Mouse (Mus musculus) hematopoietic stem cell, adult 5-6 weeks (primary cell): ENCODE data around the gene Esr1. TPM values are rescaled to one million over a fixed set of nuclear protein-coding genes. Genes with fewer than 3 reads are reported as not detected.
A peak's percentile ranks its signal among the peaks of the same experiment; 100 is the strongest.

ENCODE experiments used
- ATAC-seq, 2 experiments: fragments of 125-278 bp in 1 of 2; replicated peaks in 1 of 2; 2 replicates each; pipeline ENCODE4 v1.8.0; 2016 to 2017; ENCODE audit warnings: inconsistent platforms in 2 of 2, mild to moderate bottlenecking in 2 of 2, moderate number of reproducible peaks in 2 of 2, low read depth in 1 of 2, moderate TSS enrichment in 1 of 2; ENCODE audit not compliant: low FRiP score in 2 of 2, poor library complexity in 2 of 2, severe bottlenecking in 2 of 2, insufficient read depth in 1 of 2, low TSS enrichment in 1 of 2
- total RNA-seq: library from RNA; stranded (forward); fragments of 172-1452, 232-1000 nt; gene quantifications from 2 replicates; pipeline ENCODE4 v1.2.3, GENCODE M21; 2017

Esr1 gene
- total RNA-seq, 1 experiment from 2014 or later: 19.2 TPM

DNA sequence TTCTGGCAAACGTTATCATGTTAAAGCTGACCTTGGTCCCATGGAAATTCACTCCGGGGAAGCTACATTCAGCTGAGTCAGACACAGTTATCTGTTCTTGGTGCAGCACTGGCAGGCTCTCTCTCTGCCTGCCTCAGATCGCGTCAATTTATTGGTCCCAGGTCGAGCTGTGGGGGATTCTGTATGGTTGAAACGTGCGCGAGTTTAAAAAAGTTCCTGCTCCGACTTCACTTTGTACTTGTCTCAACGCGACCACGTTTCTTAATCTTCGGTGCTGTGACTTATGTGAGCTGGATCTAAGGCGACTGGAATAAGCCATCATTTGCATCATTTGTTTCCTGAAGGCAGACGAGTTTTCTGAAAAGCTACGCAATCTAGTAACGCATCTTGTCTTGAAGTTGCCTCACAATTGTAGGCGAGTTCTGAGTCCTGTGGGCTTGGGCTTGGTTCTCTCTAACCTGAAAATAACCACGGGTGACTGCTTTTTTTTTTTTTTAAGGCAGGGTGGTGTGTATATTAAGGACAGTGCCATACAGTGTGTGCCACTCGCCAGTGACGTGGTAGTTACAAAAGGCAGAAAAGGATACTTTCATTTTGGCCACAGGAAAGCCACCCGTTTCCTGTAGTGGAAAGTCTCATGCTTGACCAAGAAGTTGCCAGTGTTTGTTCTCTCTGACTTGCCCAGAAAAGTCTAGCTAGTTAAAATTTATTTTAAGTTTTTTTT is 1.1 kb downstream of the Esr1 start:
- ATAC-seq: peak; percentile 51 to 68

DNA sequence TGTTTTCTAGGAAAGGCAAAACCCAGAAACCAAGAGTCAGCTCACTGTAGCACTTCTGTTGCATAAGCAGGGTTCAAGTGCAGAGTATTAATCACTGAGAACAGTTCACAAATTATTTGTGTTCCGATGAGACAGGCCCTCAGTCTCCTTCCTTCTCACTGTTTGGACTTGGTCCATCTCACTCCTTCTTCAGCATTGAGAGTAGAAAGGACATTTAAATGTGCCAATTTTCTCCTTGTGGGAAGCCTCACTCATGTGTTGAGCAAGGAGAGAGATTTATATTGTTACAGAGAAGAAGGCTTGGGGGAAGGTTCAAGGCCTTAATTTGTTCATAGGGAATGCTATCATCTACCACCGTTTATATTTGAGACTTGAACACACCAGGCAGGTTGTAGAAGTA is 6.6 kb downstream of the Esr1 start:
- no peak for ATAC-seq

DNA sequence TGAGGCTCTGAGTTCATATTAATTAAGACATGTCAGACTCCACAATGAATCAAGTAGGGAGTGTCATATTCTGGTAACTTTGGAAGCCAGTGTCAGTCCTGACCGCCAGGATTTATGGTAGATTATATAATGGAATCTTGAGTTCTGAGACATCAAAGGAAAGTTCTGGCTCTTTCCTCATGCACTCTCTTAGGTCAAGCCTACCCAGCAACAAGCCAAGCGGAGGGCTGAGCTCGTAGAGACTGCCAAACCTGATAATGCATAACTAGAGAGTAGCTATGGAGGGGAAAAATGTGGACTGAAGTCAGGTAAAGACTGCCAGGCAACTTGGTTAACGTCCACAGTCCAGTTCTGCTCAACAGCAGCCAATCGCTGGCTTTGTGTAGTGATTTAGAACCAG is 7.3 kb downstream of the Esr1 start:
- ATAC-seq: 0 out of 4 replicates have a peak, but pooled peaks of 1 of the 2 experiments have one; percentile 3

DNA sequence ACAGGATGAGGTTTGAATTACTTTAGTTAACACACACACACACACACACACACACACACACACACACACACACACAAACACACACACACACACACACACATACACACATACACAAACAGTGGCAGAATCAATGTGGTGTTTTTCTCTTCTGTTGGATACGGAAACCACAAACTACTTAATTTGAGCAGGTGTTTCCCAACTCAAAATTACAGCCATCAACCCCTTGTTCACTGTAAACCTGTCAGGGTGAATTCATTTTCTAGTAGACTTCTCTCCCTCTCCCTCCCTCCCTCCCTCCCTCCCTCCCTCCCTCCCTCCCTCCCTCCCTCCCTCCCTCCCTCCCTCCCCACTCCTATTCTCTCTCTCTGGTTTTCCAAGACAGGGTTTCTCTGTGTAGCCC is 8.0 kb downstream of the Esr1 start:
- ATAC-seq: peak; percentile 62 to 66

DNA sequence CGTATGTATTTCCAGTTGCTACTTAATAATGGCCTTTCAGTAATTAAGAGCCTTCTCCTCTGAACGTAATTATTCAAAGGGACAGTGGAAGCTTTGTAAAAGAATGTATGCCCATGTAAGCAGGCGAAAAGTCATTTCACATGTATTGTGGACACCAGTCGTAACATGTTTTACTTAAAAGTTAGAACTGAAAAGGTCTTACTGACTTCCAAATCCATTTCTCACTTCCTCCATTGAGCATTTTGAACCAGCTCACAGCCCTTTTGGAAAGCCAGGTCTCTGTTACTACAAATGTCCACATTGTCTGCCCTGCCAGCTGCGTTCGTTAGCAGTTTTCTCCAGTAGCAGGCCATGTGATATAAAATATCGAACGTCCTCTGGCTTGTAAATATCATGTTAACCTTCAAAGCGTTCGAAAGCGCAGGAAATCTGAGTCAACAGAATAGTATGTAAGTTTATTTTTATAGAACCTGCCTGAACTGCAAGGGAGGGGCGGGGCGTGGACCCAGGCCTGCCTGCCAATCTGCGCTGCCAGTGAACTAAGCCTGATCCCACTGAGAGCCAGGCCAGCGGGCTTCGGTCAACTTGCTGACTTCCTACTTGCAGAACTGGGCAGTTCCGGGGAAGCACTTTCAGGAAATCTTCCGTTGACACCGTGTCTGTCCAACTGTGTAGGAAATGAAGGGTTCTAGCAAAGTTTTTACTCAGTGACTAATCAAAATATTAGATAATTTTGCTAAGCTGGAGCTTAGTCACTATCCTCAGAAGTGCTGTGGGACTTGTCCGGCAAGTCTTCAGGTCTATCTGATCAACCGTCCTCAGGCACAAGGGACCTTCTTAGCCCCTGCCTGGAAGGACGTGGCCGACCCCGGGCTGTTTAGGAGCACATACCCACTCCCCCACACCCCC is 9.5 kb downstream of the Esr1 start:
- ATAC-seq: peak; percentile 48 to 49; a peak in 3 of 4 replicates

DNA sequence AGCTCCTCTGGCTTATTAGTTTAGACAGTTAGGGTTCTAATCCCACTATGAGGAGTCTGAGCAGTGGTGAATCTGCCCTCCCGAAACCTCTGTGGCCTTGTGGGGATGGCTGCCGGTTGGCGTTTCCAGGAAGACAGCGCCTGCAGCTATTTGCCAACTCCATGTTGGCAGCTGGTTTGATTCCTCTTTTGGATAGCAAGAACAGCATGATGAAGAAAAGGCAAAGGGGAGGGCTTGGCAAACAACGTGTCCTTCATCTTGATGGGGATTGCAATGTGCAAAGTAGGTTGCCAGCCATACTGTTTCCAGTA is 10.1 kb downstream of the Esr1 start:
- 0 out of 4 replicates have a peak, but pooled peaks of 1 of the 2 experiments have one; percentile 2 for ATAC-seq

DNA sequence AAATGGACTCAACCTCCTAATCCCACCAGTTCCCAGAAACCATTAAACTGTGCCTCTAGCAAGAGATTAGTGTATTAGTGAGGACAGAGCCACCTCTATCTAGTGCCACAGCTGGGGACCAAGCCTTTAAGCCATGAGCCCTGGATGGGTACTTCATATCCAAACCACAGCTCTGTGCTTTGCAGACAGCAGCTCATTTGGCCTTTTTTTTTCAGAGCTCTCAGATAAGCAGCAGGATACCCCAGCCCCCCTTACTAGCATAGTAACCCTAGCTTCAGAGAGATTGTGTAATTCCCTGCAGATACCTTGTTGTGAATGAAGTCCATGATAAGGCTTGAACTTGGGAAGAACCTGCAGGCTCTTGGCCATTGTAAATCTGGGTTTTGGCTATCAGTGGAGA is 11.9 kb downstream of the Esr1 start:
- no peak for ATAC-seq

DNA sequence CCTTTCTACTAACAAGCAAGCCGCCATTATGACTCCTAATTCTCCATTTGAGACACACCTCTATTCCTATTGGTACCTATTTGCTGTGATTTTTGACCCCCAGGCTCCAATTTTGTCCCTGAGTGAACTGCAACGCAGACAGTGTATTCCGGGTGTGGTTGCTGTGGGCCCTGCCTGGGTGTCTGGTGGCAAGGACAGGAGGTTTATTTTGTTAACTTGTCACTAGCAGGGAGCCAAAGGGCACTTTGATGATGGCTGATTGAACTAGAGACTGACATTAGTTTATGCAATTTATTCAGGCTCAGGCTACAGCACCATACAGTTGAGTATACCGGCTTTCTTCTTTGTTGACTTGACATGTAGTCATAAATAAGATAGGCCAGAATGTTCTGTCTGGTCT is 13.2 kb downstream of the Esr1 start:
- ATAC-seq: no peak

DNA sequence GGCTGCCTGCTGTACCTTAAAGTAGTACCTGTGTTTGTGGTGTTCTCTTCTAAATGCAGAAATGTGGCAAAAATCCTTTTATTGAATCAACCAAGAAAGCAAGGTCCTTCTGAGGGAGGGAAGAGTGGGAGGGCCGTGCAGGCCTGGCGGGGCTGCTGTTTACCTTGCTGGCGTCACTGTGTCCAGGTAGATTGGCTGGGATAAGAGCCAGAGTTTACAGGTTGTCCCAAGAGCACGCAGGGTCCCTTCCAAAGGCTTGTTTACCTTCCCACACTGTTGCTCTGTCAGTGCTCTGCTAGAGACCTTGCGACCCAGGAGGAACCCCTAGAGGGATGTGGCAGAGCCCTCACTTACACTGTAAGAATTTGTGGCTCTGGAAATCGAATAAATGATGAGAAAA is 13.9 kb downstream of the Esr1 start:
- ATAC-seq: no peak

DNA sequence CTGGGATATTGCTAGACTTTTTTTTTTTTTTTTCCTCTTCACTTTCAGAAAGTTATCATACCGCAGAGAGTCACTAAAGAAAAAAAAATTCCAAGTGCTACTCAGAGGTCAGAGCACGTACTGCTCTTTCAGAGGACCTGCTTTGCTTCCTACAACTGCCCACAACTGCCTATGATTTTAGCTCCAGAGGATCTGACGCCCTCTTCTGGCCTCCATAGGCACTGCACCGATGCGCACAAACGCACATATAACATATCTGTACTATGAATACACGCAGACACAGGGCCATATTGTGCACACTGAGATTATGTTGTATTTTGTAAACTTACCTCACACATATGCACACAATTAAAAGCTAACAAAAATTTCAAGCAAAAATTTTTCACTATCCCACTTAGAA is 15.0 kb downstream of the Esr1 start:
- no peak for ATAC-seq

DNA sequence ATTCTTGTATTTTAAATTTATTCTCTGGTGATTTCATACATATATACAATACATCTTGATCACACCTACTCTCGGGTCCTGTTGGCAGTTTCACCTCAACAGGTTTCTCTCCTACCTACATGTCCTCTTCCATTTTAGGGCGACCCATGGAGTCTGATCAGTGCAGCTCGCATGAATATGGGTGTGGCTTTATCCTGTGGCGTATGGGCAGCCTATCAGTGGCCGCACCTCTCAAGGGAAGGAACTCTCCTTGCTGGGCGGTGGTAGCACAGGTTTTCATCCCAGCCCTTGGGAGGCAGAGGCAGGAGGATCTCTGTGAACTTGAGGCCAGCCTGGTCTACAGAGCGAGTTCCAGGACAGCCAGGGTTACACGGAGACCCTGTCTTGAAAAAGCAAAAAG is 15.6 kb downstream of the Esr1 start:
- ATAC-seq: no peak

DNA sequence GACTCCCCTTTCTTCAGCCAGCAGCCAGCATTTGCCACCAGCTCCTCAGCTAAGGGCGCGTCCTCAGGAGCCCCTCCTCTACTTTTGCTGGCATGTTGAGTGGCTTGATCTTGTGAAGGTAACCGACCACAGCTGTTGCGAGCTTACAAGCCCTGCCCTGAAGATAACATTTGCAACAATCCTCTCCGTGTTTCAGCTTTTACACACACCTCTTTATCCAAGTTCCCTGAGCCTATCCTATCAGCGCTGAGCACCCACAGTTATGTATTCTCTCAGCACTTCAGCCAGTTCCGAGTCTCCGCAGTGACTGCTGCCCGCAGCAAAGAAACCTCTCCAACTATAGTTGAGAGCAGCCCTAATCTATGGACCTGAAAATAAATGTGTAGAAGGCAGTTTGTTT is 16.0 kb downstream of the Esr1 start:
- ATAC-seq: no peak

DNA sequence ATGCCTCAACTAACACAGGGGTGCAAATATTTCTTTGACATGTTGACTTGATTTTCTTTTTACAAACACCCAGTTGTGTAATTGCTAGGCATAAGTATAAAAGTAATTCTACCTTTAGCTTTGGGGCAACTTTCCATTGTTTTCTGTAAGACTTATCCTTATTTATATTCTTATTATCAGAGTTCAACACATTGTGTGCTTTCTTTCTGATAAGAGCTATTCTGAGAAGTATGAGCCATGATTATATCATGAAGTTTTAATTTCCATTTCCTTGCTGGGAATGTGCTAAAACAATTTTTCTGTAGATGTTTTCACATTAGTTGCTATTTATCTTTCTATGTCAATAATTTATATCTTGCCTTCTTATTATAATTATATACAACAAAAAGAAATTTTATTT is 17.9 kb downstream of the Esr1 start:
- no peak for ATAC-seq

DNA sequence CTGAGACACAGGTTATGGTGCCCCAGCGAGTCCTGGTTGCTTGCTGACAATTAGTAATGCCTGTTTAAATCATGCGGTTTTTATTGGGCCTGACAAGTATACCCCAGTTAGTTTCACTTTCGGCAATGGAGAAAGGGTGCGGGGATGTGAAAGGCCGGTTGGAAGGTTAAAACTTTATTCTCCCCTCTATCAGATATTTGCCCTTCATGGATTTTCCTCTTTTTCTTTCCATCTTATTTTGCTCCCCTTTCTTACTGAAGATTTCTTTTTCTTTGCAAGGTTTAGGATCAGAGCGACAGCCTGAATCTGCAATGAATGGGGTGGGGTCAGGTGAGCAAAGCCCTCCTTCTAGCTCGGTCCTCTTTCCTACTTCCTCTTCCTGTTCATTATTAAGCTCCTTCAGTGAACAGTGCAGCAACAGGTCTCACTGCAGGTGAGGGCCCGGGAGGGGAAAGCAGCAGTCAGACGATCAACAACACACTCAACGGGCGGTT is 20.9 kb downstream of the Esr1 start:
- ATAC-seq: peak; percentile 66 to 74

DNA sequence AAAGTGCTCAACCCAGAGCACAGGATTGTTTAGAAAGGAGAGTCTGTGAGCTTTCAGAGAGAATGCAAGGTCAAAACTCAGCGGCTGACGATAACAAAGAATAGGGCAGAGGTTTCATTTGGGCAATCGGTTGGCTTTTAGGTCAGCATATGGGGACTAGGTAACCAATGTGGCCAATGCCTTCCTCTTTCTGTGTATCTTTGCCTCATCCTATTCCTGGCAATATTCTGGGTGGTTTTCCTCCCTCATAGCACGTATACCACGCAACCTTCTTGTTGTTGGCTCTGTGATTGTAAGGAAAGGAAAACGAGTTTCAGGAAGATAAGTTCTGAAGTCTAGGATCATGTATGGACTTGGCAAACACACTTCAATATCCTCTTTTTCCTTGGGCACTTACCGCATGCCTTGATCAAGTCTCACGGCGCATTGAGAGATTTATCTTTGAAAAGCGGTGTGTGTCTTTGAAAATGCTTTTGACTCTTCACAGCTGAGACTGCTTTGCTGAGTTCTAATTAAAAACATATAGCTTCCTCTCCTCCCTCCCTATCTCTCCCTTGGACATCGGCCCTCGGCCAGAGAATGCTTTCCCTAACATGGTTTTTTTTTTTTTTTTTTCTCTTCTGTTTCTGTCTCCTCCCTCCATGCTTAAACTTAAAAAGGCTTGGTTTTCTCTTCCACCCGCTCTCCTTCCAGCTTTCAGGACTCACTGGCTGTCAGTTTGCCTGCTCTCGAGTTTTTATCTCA is 22.1 kb downstream of the Esr1 start:
- ATAC-seq: peak in 1 of 2 experiments; percentile 35; a peak in 1 of 4 replicates

DNA sequence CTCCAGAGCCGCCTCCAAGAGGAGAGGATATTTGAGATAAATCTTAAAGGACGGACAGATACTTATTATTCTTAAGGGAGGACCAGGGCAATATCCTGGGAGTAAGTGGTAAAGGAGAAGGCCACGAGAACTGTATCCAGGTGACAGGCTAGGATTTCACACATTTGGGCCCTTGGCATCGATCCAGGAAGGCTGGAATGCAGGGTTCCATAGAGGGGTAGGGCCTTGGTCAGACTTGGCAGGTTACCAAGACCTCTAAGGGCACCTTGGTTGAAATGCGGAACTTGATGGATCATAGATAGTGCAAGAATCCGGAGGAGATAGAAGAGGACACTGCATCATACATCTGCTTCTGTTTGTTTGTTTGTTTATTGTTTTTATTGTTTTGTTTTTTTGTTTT is 24.3 kb downstream of the Esr1 start:
- ATAC-seq: no peak

DNA sequence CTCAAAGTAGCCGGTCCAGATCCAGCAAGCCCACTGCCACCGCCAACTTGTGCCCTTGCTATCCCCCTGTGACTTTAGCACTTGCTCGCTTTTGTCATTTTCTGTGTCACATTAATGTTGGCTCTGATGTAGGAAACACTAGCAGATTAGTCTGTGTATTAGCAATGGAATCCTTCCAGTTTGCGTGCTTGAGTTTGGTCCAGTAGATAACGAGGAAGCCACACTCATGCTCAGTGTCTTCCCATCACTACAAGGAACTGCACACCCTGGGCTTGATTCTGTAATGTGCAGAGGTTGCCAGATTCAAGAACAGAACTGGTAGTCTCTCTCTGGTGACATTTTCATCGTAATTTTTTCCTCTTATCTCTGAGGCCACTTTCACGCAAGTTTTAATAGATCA is 34.7 kb downstream of the Esr1 start:
- ATAC-seq: no peak

DNA sequence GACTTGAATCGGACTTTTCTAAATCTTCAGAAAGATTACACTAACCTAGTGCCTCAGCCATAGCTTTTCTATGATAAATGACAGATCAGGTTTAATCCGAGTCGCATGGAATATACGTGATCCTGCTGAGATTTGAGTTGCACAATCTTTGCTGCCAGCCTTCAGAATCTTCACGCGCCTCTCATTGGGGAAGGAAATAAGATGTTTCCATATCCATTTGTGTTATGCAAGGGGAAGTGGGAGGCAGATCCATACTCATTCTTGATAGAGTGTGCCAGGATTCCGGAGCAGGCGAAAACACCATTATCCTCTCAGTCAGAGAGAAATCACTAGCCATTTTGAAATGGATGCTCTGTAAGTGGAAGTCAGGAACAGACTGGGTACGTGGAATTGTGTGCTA is 35.5 kb downstream of the Esr1 start:
- ATAC-seq: no peak
